Mouse (Mus musculus) spleen, embryonic (tissue): ENCODE measurements around the gene Cops7b.

Source experiments
- CTCF ChIA-PET: fragments of 350-600 bp; sonication (Branson Sonifier 250); formaldehyde crosslinking; loops from one replicate; lab custom pipeline; 2022; lab: Charles Lee

The Cops7b gene

GRCm38 (mm10) chr1:86596512-86596911 lies 13.8 kb downstream of the Cops7b start:
- CTCF ChIA-PET, result no interaction called here

DNA sequence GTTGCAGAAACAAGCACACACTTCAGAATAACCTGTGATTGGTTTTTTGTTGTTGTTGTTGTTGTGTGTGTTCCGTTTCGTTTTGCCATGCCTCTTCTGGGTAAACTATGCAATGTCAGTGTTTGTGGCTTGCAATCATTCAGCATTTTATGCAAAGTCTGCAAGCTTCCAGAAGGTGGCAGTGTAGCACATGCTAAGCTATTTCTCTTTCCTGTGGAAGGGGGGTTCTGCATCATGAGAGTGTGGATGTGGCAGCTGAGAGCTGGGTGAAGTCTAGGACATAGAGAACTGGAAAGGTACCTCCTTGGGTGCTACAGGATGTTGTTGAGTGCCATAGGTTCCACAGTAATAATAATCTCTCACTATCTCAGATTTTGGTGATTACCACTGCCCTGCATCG lies 15.8 kb downstream of the Cops7b start:
- CTCF ChIA-PET, result no interaction called here

GRCm38 (mm10) chr1:86600117-86600516 lies 17.4 kb downstream of the Cops7b start:
- CTCF ChIA-PET, result no interaction called here

GRCm38 (mm10) chr1:86610954-86611353 lies 28.2 kb downstream of the Cops7b start:
- CTCF ChIA-PET, result no interaction called here

DNA sequence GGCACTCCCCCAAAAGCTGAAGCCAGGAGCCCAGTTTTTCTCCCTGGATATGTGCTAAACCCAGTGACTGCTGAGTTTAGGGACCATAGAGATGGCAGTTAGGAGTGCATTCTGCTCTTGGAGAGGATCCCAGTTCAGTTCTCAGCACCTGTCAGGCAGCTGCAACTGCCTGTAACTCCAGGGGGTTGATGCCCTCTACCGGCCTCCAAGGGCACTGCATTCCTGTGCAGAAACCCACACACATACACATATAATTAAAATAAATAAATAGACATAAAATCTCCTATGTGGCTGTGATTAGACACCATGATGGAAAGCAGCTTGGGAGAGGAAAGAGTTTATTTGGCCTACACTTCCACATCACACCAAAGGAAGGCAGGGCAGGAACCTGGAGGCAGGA lies 29.4 kb downstream of the Cops7b start:
- CTCF ChIA-PET, result no interaction called here

GRCm38 (mm10) chr1:86614269-86614668 lies 31.6 kb downstream of the Cops7b start:
- CTCF ChIA-PET, result no interaction called here

- CTCF ChIA-PET, result no interaction called here
These were observed 35.9 kb downstream of the Cops7b start for GRCm38 (mm10) chr1:86618454-86619125.

GRCm38 (mm10) chr1:86622296-86622695 lies 39.6 kb downstream of the Cops7b start:
- CTCF ChIA-PET, result no interaction called here

DNA sequence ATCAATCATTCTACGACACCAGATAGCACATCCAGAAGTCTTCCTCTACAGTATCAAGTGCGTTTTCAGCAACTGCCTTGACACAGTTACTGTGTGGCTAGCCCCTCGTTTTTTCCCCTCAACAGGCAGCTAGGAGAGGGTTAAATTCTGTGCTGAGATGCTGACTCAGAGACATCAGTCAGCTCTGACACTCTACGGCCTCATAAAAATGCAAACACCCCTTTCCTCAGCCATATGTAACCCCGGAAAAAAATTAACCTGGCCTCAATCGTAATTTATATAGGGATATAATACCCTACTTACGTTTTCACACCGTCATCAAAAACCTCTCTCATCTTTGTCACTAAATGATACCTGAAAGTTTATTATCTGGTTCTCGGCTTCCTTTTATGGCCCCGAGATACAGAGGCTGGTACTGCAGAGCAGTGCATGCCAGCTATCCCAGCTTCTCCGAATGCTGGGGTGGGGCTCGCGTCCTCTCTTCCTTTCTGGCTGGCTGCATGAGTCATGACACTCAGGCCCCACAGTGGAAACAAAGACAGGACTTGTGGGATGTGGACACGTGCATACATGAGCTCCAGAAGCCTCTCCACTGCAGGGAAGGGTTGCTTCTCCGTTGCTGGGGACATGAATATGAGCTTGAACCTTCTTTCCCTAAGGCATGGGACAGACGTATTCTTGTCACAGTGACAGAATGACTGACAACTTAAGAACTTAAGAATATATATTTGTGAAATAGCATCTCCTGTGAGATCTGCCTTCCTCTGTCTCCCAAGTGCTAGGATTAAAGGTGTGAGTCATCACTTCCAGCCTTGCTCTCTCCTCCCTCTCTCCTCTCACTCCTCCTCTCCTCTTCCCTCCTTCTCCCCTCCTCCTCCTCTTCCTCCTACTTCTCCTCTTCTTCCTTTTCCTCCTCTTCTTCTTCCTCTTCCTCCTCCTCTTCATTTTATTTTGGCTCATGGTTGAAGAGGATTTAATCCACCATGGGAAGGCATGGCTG lies 40.6 kb downstream of the Cops7b start:
- CTCF ChIA-PET, result interaction anchor here (0.6 kb wide), 1 partner anchor 396 kb away, joined by 3 read pairs; no protein-coding TSS in a partner anchor

DNA sequence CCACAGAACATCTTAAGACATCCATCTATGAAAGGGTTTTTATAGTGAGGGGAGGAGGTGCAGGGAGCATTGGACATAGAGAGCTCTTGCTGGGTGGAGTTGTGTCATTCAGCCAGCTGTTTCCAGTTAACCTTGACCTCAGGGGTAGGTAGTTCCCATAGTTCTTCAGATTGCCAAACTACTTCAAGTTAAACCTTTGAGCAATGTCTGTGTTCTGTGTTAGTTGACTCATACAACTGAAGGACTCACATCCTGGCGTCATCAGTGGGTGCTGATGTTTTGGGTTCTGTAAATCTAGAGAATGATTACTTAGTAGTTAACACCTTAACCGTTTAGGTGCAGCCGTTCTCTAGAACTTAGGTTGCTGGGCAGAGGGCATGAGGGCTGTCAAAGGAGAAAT lies 45.6 kb downstream of the Cops7b start:
- CTCF ChIA-PET, result no interaction called here

- CTCF ChIA-PET, result no interaction called here
These were observed 47.2 kb downstream of the Cops7b start for GRCm38 (mm10) chr1:86629936-86630335.

DNA sequence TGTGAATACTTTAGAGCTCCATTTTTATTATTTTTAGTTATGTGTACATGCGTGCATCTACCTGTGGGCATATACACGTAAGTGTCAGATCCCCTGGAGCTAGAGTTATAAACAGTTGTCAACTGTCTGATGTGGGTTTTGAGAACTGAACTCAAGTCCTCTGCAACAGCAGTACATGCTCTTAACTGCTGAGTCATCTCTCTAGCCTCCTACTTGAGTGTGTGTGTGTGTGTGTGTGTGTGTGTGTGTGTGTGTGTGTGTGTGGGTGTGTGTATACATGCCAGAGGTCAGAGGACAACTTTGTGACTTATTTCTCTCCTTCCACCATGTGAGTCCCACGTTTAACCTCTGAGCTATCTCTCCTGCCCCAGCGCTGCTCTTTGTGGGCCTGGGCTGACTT lies 47.8 kb downstream of the Cops7b start:
- CTCF ChIA-PET, result no interaction called here

GRCm38 (mm10) chr1:86632732-86633380 lies 50.2 kb downstream of the Cops7b start:
- CTCF ChIA-PET, result no interaction called here

DNA sequence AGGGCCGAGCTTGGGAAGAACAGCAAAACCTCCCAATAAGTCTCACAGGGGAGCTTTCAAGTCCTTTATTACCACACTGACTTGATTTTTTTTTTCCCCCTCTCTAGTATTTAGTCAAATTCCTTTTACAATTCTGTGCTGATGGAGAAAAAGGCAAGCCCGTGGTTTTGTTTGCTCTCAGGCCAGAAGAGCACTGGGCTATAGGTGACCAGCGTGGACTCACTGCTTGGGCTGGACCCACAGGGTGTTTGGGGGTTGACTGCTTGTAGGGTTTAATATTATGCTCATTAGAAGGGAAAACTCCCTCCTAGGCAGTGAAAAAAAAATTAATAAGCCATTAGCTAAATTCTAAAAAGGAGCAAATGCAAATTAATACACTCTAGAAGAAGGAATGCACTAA lies 50.7 kb downstream of the Cops7b start:
- CTCF ChIA-PET, result no interaction called here

- CTCF ChIA-PET, result interaction anchor here (0.9 kb wide), 1 partner anchor 136 kb away, joined by 3 read pairs; no protein-coding TSS in a partner anchor
These were observed 51.4 kb downstream of the Cops7b start for GRCm38 (mm10) chr1:86633840-86634750.

GRCm38 (mm10) chr1:86634751-86635359 lies 52.2 kb downstream of the Cops7b start:
- CTCF ChIA-PET, result interaction anchor here (0.9 kb wide), 1 partner anchor 137 kb away, joined by 3 read pairs; no protein-coding TSS in a partner anchor

- CTCF ChIA-PET, result no interaction called here
These were observed 60.6 kb downstream of the Cops7b start for GRCm38 (mm10) chr1:86643101-86643809.

DNA sequence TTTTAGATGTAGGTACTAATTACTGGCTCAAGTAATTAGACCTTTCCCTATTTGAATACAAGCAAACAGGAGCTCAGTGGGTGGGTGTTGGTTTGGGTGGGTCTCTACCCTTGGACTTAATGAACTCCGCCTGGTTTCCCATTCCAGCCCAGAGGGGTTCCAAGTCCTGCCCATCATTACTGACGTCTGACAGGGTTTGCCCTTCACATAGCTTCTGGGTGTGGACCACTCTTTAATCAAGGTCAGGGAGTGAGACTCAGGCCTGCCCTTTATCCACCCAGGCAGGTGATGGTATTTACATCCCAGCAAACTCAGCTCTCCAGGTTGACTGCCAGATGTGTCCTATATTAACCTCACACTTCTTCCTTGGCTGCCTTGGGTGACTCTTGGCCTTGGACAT lies 64.8 kb downstream of the Cops7b start:
- CTCF ChIA-PET, result interaction anchor here (0.5 kb wide), 2 partner anchors 12 to 267 kb away, joined by 3 read pairs; no protein-coding TSS in a partner anchor

- CTCF ChIA-PET, result interaction anchor here (0.6 to 0.9 kb wide), 2 partner anchors 391 to 520 kb away, joined by 3 to 6 read pairs; no protein-coding TSS in a partner anchor
These were observed 67.6 kb downstream of the Cops7b start for GRCm38 (mm10) chr1:86650272-86650671.

- CTCF ChIA-PET, result no interaction called here
These were observed 70.0 kb downstream of the Cops7b start for GRCm38 (mm10) chr1:86652675-86653074.
